Mouse (Mus musculus): ENCODE measurements at regions not wholly inside any gene's neighbourhood (a gene's known extent, or its start where the extent isn't known, plus 50 kb on each side); places are given as distances from the start of the nearest gene placed in this dataset.

- no peak for DNase-seq
- intact Hi-C loops (cut with DNase I), result no loop called here
Measured at GRCm38 (mm10) chr9:74342176-74342575, 232.0 kb downstream of the Wdr72 start.

- intact Hi-C loops (cut with DNase I), result no loop called here
- DNase-seq, result no peak
Measured at GRCm38 (mm10) chr9:74345027-74345426, 234.9 kb downstream of the Wdr72 start.

- no peak for DNase-seq
- intact Hi-C loops (cut with DNase I), result no loop called here
Measured at GRCm38 (mm10) chr9:74348776-74349175, 238.6 kb downstream of the Wdr72 start.

GRCm38 (mm10) chr9:74365930-74366438 is 255.8 kb downstream of the Wdr72 start:
- intact Hi-C loops (cut with DNase I), result no loop called here
- DNase-seq, result no peak

- intact Hi-C loops (cut with DNase I), result no loop called here
- DNase-seq, result no peak
Measured at GRCm38 (mm10) chr9:74376191-74376590, 266.0 kb downstream of the Wdr72 start.

GRCm38 (mm10) chr9:74377204-74377603 is 267.0 kb downstream of the Wdr72 start:
- DNase-seq, result no peak
- intact Hi-C loops (cut with DNase I), result no loop called here

- DNase-seq, result no peak
- intact Hi-C loops (cut with DNase I), result no loop called here
Measured at GRCm38 (mm10) chr9:74384206-74384896, 274.2 kb downstream of the Wdr72 start.

- no peak for DNase-seq
- intact Hi-C loops (cut with DNase I), result no loop called here
Measured at GRCm38 (mm10) chr9:74425594-74425993, 315.4 kb downstream of the Wdr72 start.

- intact Hi-C loops (cut with DNase I), result no loop called here
- no peak for DNase-seq
Measured at GRCm38 (mm10) chr9:74449981-74450380, 339.8 kb downstream of the Wdr72 start.

GRCm38 (mm10) chr9:74461084-74461483 is 350.9 kb downstream of the Wdr72 start:
- intact Hi-C loops (cut with DNase I), result no loop called here
- no peak for DNase-seq

GRCm38 (mm10) chr9:74476830-74477229 is 366.7 kb downstream of the Wdr72 start:
- DNase-seq, result no peak
- intact Hi-C loops (cut with DNase I), result no loop called here

GRCm38 (mm10) chr9:74479273-74479672 is 369.1 kb downstream of the Wdr72 start:
- intact Hi-C loops (cut with DNase I), result no loop called here
- DNase-seq, result no peak

GRCm38 (mm10) chr9:74513887-74514286 is 347.8 kb upstream of the Onecut1 start:
- intact Hi-C loops (cut with DNase I), result no loop called here
- DNase-seq, result no peak

- intact Hi-C loops (cut with DNase I), result no loop called here
- no peak for DNase-seq
Measured at GRCm38 (mm10) chr9:74528550-74528949, 333.2 kb upstream of the Onecut1 start.

- peak; percentile 36 to 48 for DNase-seq
- intact Hi-C loops (cut with DNase I), result loop anchor here (5.0 kb wide), 1 partner anchor 342 kb away; no protein-coding TSS in a partner anchor
Measured at GRCm38 (mm10) chr9:74530317-74530716, 331.4 kb upstream of the Onecut1 start.

GRCm38 (mm10) chr9:74530748-74531147 is 331.0 kb upstream of the Onecut1 start:
- intact Hi-C loops (cut with DNase I), result loop anchor here (5.0 kb wide), 1 partner anchor 342 kb away; no protein-coding TSS in a partner anchor
- no peak for DNase-seq

- intact Hi-C loops (cut with DNase I), result loop anchor here (5.0 kb wide), 1 partner anchor 340 kb away; no protein-coding TSS in a partner anchor
Measured at GRCm38 (mm10) chr9:74531986-74532385, 329.7 kb upstream of the Onecut1 start.

GRCm38 (mm10) chr9:74534976-74535375 is 326.7 kb upstream of the Onecut1 start:
- peak in 1 of 2 experiments; percentile 4 for DNase-seq
- intact Hi-C loops (cut with DNase I), result loop anchor here (5.0 kb wide), 1 partner anchor 337 kb away; no protein-coding TSS in a partner anchor

More at GRCm38 (mm10) chr9:74531986-74532385, 329.7 kb upstream of the Onecut1 start:
- no peak for DNase-seq

GRCm38 (mm10) chr9:74556116-74556515 is 305.6 kb upstream of the Onecut1 start:
- peak in 1 of 2 experiments; percentile 1 for DNase-seq
- intact Hi-C loops (cut with DNase I), result no loop called here

- no peak for DNase-seq
- intact Hi-C loops (cut with DNase I), result no loop called here
Measured at GRCm38 (mm10) chr9:74592757-74593156, 269.0 kb upstream of the Onecut1 start.

- no peak for DNase-seq
- intact Hi-C loops (cut with DNase I), result no loop called here
Measured at GRCm38 (mm10) chr9:74593970-74594369, 267.8 kb upstream of the Onecut1 start.

- no peak for DNase-seq
- intact Hi-C loops (cut with DNase I), result no loop called here
Measured at GRCm38 (mm10) chr9:74604415-74604814, 257.3 kb upstream of the Onecut1 start.

Measured in heart, postnatal 14 days (tissue).